Mouse (Mus musculus): ENCODE measurements around the gene Ston2.

GRCm38 (mm10) chr12:91642426-91643093 lies 145.6 kb downstream of the Ston2 start:
- no peak for TF ChIP-seq POLR2A (IDR thresholded peaks at IDR 0.05; ENCODE audit: insufficient read depth, low read depth, low read length)
- no peak for TF ChIP-seq CTCF (IDR thresholded peaks at IDR 0.05)

All from heart, adult 2 months (tissue).